Mouse (Mus musculus) stomach, postnatal 0 days (tissue): ENCODE data around the gene Abcg5.

ENCODE experiments used
- CTCF ChIP-seq: IDR thresholded peaks from 2 replicates; pipeline ENCODE4 v1.5.1; 2016; ENCODE audit warnings: antibody characterized with exemption, low read depth, mild to moderate bottlenecking, moderate library complexity
- EP300 ChIP-seq: optimal IDR thresholded peaks from 2 replicates; pipeline ENCODE3; 2016; ENCODE audit warnings: antibody characterized with exemption

- TF ChIP-seq CTCF = no peak
- TF ChIP-seq EP300 = no peak
These were observed 5.2 kb downstream of the Abcg5 start for GRCm38 (mm10) chr17:84677595-84677994.
